Mouse (Mus musculus) thymus, postnatal 36 days (tissue): Measurements from ENCODE around the gene Aff3.

ENCODE experiments used
- DNase-seq, 2 experiments: peaks; one replicate each; pipeline ENCODE4 v3.0.0; 2022; ENCODE audit warnings: mixed read lengths in 2 of 2

Gene Aff3

GRCm38 (mm10) chr1:38664777-38665176 lies at the start of gene Aff3:
Gene Aff3, minus strand, starts transcription at chr1:38664955.
- peak; percentile 70 to 77 for DNase-seq

- DNase-seq, result no peak
Observed at GRCm38 (mm10) chr1:38700646-38701045, 35.9 kb upstream of the Aff3 start.

- DNase-seq, result no peak
Observed at GRCm38 (mm10) chr1:38699244-38699643, 34.5 kb upstream of the Aff3 start.

- DNase-seq, result peak in 1 of 2 experiments; percentile 6
Observed at GRCm38 (mm10) chr1:38695812-38696681, 31.3 kb upstream of the Aff3 start.

GRCm38 (mm10) chr1:38695089-38695811 lies 30.5 kb upstream of the Aff3 start:
- DNase-seq, result no peak

- peak; percentile 49 to 63 for DNase-seq
Observed at GRCm38 (mm10) chr1:38694142-38694541, 29.4 kb upstream of the Aff3 start.

- no peak for DNase-seq
Observed at GRCm38 (mm10) chr1:38690471-38690870, 25.7 kb upstream of the Aff3 start.

GRCm38 (mm10) chr1:38688216-38688615 lies 23.5 kb upstream of the Aff3 start:
- no peak for DNase-seq

- DNase-seq, result no peak
Observed at GRCm38 (mm10) chr1:38685706-38686105, 21.0 kb upstream of the Aff3 start.

- DNase-seq, result no peak
Observed at GRCm38 (mm10) chr1:38683158-38683721, 18.5 kb upstream of the Aff3 start.

- DNase-seq, result no peak
Observed at GRCm38 (mm10) chr1:38679890-38680289, 15.1 kb upstream of the Aff3 start.

GRCm38 (mm10) chr1:38671756-38672155 lies 7.0 kb upstream of the Aff3 start:
- DNase-seq, result no peak

- DNase-seq, result no peak
Observed at GRCm38 (mm10) chr1:38671019-38671418, 6.3 kb upstream of the Aff3 start.

GRCm38 (mm10) chr1:38668327-38668726 lies 3.6 kb upstream of the Aff3 start:
- no peak for DNase-seq

GRCm38 (mm10) chr1:38667892-38668291 lies 3.1 kb upstream of the Aff3 start:
- DNase-seq, result no peak

GRCm38 (mm10) chr1:38666766-38667118 lies 2.0 kb upstream of the Aff3 start:
- no peak for DNase-seq

- no peak for DNase-seq
Observed at GRCm38 (mm10) chr1:38666111-38666765, 1.5 kb upstream of the Aff3 start.

GRCm38 (mm10) chr1:38665611-38666010 lies 856 bp upstream of the Aff3 start:
- peak; percentile 34 to 56 for DNase-seq

GRCm38 (mm10) chr1:38664261-38664660 lies 494 bp downstream of the Aff3 start:
- DNase-seq, result peak in 1 of 2 experiments; percentile 31

- DNase-seq, result no peak
Observed at GRCm38 (mm10) chr1:38662616-38663193, 2.0 kb downstream of the Aff3 start.

GRCm38 (mm10) chr1:38658933-38659553 lies 5.7 kb downstream of the Aff3 start:
- no peak for DNase-seq

GRCm38 (mm10) chr1:38658376-38658775 lies 6.4 kb downstream of the Aff3 start:
- DNase-seq, result no peak
